Mouse (Mus musculus) lung, postnatal 0 days (tissue): ENCODE data around the gene Thpo.

Experiments used
- CTCF ChIP-seq: IDR thresholded peaks from 2 replicates; pipeline ENCODE4 v1.5.1; 2016; ENCODE audit warnings: antibody characterized with exemption, mild to moderate bottlenecking
- EP300 ChIP-seq: IDR thresholded peaks from 2 replicates; pipeline ENCODE4 v1.6.1; 2016; ENCODE audit warnings: antibody characterized with exemption, mild to moderate bottlenecking, control low read depth

DNA sequence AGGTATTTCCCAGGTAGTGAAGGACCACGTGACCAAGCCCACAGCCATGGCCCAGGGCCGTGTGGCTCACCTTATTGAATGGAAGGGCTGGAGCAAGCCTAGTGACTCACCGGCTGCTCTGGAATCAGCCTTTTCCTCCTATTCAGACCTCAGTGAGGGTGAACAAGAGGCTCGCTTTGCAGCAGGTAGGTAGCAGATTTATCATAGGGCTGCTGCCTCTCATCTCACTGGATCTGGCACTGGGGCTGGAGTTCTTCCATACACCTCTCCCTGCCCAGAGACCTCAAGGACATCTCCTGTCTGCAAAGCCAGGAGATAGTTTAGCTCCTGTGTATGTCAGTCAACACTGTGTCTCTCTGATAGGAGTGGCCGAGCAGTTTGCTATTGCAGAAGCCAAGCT lies 35.0 kb downstream of the Thpo start:
- TF ChIP-seq CTCF (no peak), EP300 (no peak)
